Mouse (Mus musculus) heart, postnatal 4 days (tissue): Measurements from ENCODE around the gene Tprg. TPM values are rescaled to one million over a fixed set of nuclear protein-coding genes. Genes with fewer than 3 reads are reported as not detected.

Experiments used
- DNase-seq: peaks from one replicate; pipeline ENCODE4 v3.0.0; 2021
- total RNA-seq, 2 experiments: library from RNA; stranded (reverse); gene quantifications; 2 replicates each; pipeline ENCODE4 v1.2.3; 2021

Gene Tprg
- not detected for total RNA-seq

- no peak for DNase-seq
These were observed at the start of gene Tprg for GRCm38 (mm10) chr16:25286517-25286916. Tprg (plus strand) TSS chr16:25286817.

GRCm38 (mm10) chr16:25238274-25239050 is 48.2 kb upstream of the Tprg start:
- DNase-seq = no peak

GRCm38 (mm10) chr16:25248889-25249288 is 37.7 kb upstream of the Tprg start:
- DNase-seq = no peak

- DNase-seq = no peak
These were observed 36.4 kb upstream of the Tprg start for GRCm38 (mm10) chr16:25250129-25250749.

DNA sequence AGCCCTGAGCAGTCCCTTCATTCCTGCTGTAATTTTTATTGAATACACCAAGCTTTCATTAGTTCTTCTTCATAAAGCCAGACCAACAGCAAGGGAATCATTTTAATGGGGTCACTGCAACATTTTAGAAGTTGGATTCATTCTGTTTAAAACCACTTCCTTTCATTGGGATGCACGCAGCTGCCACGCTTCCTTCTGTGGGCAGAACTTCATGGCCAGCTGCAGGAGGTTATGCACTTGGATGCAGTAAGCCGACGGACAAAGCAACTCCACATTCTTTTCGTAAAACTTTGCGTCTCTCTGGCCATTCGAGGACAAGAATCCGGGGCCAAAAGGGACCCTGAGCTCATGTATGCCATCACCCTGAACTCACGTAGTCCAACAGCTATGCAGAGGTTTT is 35.5 kb upstream of the Tprg start:
- DNase-seq = no peak

GRCm38 (mm10) chr16:25254646-25255045 is 32.0 kb upstream of the Tprg start:
- no peak for DNase-seq

DNA sequence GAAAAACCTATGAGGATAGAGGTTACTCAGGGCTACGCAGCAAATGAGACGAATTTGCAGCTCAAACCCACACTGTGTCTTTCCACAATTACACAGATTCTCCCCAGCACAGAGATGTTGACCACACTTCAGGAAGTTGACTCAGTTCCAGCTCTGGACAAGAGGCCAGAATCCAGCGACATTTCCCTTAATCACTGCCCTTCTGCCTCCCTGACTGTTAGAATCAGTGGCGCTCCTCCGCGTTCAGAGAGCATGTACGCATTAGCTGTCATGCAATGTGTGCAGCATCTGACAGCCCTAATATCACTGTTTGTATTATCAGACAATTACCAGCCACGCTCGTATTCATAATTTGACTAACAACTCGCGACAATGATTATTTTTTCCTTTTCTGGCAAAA is 31.4 kb upstream of the Tprg start:
- peak; percentile 46 for DNase-seq

- no peak for DNase-seq
These were observed 30.9 kb upstream of the Tprg start for GRCm38 (mm10) chr16:25255603-25256260.

- DNase-seq = no peak
These were observed 24.3 kb upstream of the Tprg start for GRCm38 (mm10) chr16:25262306-25262705.

- peak; percentile 7 for DNase-seq
These were observed 23.7 kb upstream of the Tprg start for GRCm38 (mm10) chr16:25262965-25263364.

GRCm38 (mm10) chr16:25263520-25264149 is 23.0 kb upstream of the Tprg start:
- peak; percentile 90 for DNase-seq

DNA sequence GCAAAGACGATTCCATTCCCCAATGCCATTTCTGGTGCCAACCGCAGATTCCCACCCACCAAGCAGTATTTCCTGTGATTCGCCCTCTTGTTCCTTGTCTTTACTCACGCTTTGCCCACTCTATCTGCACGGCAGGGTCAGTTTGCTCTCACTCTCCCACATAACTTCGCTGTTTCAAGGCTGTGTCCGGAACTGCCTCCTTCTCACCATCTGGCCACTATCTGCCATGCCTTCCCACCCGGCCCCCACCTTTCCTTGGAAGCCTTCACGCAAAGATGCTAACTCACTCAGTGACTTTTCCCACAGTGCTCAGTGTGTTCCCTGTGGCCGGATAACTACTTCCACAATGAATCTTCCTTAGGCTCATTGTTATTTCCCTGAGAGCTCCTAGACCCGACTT is 21.4 kb upstream of the Tprg start:
- no peak for DNase-seq

GRCm38 (mm10) chr16:25268276-25268675 is 18.3 kb upstream of the Tprg start:
- no peak for DNase-seq

DNA sequence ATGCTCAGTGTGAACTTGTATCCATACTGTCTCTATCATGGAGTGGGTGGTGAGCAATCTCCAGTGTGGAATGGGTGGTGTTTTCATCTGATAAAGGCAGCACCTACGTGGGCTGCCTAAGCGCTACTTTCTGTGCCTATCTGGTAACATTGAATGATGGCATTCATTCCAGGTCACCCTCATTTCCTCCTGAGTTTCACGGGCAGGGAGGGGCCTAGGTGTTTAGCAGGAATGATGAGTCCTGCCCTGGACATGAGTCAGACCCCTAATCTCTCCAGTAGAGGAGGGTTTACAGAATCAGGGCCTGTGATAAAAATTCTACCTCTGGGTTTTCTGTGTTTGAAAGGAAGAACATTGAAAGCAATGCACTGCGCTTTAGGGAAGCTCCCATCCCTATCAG is 4.1 kb upstream of the Tprg start:
- DNase-seq = no peak

DNA sequence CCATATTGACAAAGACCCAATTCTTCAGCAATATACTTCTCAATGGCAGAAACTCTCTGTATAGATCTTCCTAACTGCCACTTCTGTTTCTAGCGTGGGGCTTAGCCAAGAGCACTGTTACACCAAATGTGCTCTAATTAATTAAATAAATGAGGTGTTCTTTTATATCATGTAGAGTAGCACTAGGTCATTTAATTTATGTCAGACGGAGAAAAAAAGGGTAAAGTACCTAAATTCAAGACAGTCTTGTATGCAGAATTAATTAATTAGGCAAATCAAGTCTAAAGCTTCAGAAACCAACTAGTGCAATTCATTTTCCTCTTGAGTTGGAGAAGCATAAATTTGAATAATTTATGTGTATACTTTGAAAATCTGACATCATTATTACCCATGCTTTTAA is 7.1 kb downstream of the Tprg start:
- no peak for DNase-seq

DNA sequence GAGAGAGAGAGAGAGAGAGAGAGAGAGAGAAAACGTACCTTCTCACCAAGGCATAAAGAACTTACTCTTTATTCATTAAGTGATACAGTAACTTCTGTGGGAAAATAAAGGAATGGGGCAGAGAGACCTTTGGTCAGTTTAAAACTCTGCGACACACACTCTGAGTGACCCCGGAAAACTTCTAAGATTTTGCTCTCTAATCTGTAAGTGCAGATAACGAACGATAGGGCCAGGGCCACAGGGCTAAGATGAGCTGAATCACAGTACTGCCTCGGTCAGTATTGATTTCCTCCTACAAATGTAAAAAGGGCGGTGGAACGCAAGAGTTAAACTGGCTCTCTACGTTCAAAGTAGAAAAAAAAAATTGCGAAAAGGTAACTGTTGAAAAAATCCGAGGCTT is 8.9 kb downstream of the Tprg start:
- DNase-seq = no peak

- DNase-seq = no peak
These were observed 10.1 kb downstream of the Tprg start for GRCm38 (mm10) chr16:25296746-25297145.

- DNase-seq = no peak
These were observed 11.6 kb downstream of the Tprg start for GRCm38 (mm10) chr16:25298204-25298603.

- DNase-seq = no peak
These were observed 16.0 kb downstream of the Tprg start for GRCm38 (mm10) chr16:25302616-25303015.

- no peak for DNase-seq
These were observed 27.4 kb downstream of the Tprg start for GRCm38 (mm10) chr16:25314006-25314405.

DNA sequence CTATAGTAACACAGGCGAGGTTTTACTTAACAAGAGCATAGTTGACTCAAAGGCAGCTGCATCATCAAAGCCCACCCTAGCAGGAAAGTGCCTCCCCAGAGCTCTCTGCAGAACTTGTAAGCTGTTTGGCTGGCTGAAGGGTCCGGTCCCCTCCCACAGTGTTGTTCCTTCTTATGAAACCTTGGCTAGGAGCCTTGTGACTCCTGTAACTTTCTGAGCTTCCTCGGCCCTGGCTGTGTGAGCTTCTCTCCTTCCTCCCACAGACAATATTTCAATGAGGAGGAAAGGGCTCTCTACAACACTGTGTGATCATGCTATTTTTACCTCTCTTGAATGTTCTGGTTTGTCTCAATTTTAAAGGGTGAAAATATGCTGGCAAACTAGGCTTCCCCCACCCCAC is 28.5 kb downstream of the Tprg start:
- DNase-seq = no peak

DNA sequence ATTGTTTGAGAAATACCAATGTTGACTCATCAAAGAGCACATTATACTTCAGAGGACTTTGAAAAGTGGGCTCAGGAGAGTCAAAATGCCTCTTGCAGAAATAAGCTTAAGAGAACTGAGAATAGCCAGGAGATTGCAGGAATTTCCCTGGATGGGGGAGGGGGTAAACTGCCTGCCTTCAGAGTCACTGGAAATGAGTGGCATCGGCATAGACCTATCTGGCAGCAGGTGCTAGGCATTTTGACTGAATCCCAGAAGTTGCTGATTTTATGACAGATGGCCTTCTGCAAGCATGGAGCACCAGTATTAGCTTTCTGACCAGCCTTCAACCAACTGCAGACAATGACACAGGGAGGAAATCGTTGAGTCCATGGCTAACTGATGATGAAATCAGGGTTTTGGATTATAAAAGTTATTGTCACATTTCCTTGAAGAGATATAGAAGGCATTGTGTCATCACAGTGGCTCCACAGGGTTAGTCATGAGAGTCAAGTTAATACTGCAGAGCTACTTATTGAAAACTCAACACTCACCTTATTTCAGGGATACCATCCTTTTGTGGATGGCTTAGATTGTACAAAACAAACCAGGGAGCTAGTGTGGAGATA is 39.1 kb downstream of the Tprg start:
- no peak for DNase-seq
